Mouse (Mus musculus) G1E (cell line): ENCODE results near the gene Fgfr2.

Experiments used
- CTCF ChIP-seq: IDR thresholded peaks from 2 replicates; pipeline ENCODE4 v1.5.1; 2012; ENCODE audit warnings: low read depth, low read length, inconsistent platforms, mixed read lengths
- GATA1 ChIP-seq: IDR thresholded peaks from 2 replicates; pipeline ENCODE4 v1.6.1; 2012; ENCODE audit warnings: borderline replicate concordance, low read length, inconsistent platforms, mixed read lengths

DNA sequence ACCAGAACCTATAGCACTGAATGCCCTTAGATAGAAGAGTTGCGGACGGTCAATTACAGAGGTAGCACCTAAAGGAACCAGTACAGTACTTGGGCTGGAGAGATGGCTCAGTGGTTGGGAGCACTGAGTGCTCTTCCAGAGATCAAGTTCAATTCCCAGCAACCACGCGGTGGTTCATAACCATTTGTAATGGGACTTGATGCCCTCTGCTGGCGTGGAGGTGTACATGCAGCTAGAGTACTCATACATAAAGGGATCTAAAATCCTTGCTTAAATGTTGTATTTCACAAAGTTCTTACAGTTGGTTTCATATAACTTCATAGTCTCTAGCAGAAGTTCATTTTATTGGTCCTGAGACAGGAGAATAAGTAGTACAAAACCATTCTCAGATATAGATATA, 10.4 kb upstream of the Fgfr2 start:
- TF ChIP-seq GATA1: no peak
- TF ChIP-seq CTCF: 0 out of 2 replicates have a peak, but pooled peaks have one; percentile 25
